Mouse (Mus musculus) forebrain, postnatal 0 days (tissue): ENCODE measurements at regions not wholly inside any gene's neighbourhood (a gene's known extent, or its start where the extent isn't known, plus 50 kb on each side); places are given as distances from the start of the nearest gene placed in this dataset.
A peak's percentile ranks its signal among the peaks of the same experiment; 100 is the strongest.

Source experiments
- ATAC-seq: fragments of 200-750 bp; cut with Nextera tagmentation; 2 replicates; pipeline ENCODE4 v1.8.0; 2017; ENCODE audit warnings: mild to moderate bottlenecking, moderate library complexity
- DNase-seq: peaks from one replicate; pipeline ENCODE4 v3.0.0-alpha.2; 2015
- H3K27ac ChIP-seq: fragments of 300-500 bp; sonication (generic); 2 replicates; pipeline ENCODE4 v1.5.1; 2014; ENCODE audit warnings: low read depth, mild to moderate bottlenecking, antibody characterized with exemption, low read length, moderate library complexity, mixed read lengths
- H3K27me3 ChIP-seq: fragments of 300-500 bp; sonication (generic); 2 replicates; pipeline ENCODE4 v1.6.1; 2014; ENCODE audit warnings: mild to moderate bottlenecking, low read length, mixed read lengths; ENCODE audit not compliant: insufficient read depth
- H3K36me3 ChIP-seq: fragments of 300-500 bp; sonication (generic); 2 replicates; pipeline ENCODE4 v1.6.1; 2014; ENCODE audit warnings: mild to moderate bottlenecking, moderate library complexity; ENCODE audit not compliant: insufficient read depth
- H3K4me1 ChIP-seq: fragments of 300-500 bp; sonication (generic); 2 replicates; pipeline ENCODE4 v1.6.1; 2014; ENCODE audit warnings: antibody characterized with exemption; ENCODE audit not compliant: insufficient read depth
- H3K4me2 ChIP-seq: fragments of 300-500 bp; sonication (generic); 2 replicates; pipeline ENCODE4 v1.6.1; 2014; ENCODE audit warnings: low read depth, mild to moderate bottlenecking, moderate library complexity
- H3K4me3 ChIP-seq: fragments of 300-500 bp; sonication (generic); 2 replicates; pipeline ENCODE4 v1.5.1; 2014; ENCODE audit warnings: low read depth, low read length, mixed read lengths
- H3K9ac ChIP-seq: fragments of 300-500 bp; sonication (generic); 2 replicates; pipeline ENCODE4 v1.6.1; 2014; ENCODE audit warnings: mild to moderate bottlenecking
- H3K9me3 ChIP-seq: fragments of 300-500 bp; sonication (generic); 2 replicates; pipeline ENCODE4 v1.6.1; 2016; ENCODE audit warnings: low read length
- CTCF ChIP-seq: sonication (generic); IDR thresholded peaks from 2 replicates; pipeline ENCODE4 v1.5.1; 2016; ENCODE audit warnings: antibody characterized with exemption, control low read depth, low read depth
- WGBS: fragments of 180-500 bp; shearing (Covaris S2); extraction: QIAGEN DNeasy Blood & Tissue Kit; methylation state at CpG from one replicate; pipeline ENCODE4 v1.1.7; 2014; 5-methylcytosine and 5-hydroxymethylcytosine counted together

DNA sequence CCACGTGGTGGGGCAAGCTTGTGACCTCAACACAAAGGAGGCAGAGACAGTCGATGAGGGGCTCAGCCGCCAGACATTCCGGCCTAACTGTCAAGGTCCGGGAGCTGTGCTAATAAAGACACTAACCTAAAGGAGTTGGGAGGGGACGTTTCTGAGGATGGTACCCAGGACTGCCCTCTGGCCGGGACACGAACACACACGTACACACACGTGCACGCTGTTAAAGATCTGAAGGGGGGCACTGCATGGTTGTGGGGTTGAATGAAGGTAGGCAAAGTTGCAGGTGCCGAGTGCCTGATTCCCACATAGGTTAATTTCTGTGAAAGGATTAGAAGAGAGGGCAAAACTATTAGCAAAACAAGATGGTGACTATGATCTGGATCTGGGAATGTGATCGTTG lies 65.4 kb upstream of the Mitf start:
- ATAC-seq, result no peak
- no peaks in the 10 kb centered on the region for H3K9me3 ChIP-seq
- no peaks in the 10 kb centered on the region for H3K4me1 ChIP-seq
- TF ChIP-seq CTCF, result no peak
- H3K4me2 ChIP-seq, result no peak overlapping the region
- no peaks in the 10 kb centered on the region for H3K27me3 ChIP-seq
- H3K4me3 ChIP-seq, result no peak overlapping the region
- H3K27ac ChIP-seq, result no peak overlapping the region
- no peaks in the 10 kb centered on the region for H3K36me3 ChIP-seq
- 67% methylated on average over 13 of the region's 13 CpGs for WGBS
- no peak for DNase-seq
- H3K9ac ChIP-seq, result no peak overlapping the region

DNA sequence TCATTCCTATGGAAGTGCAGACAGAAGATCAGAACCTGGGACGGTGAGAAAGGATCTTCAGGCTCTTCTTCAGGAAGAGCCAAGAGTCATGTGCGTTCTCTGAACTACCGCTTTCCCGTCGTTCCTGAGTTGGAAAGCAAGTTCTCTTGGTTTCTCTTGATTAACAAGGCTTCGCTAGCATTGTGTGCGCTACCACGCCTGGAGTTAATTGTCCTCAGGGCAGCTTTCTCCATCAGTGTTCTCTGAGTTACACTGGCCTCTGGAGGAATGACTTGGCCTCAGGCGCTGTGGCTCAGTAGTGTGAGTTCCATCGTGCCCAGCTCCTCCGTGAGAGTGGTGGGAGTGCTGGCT lies 66.0 kb upstream of the Mitf start:
- H3K4me1 ChIP-seq, result no peaks in the 10 kb centered on the region
- no peaks in the 10 kb centered on the region for H3K9me3 ChIP-seq
- H3K27me3 ChIP-seq, result no peaks in the 10 kb centered on the region
- no peak overlapping the region for H3K4me3 ChIP-seq
- DNase-seq (no peak), ATAC-seq (no peak)
- 54% methylated on average over 11 of the region's 11 CpGs for WGBS
- H3K27ac ChIP-seq, result no peak overlapping the region
- H3K9ac ChIP-seq, result no peak overlapping the region
- no peak overlapping the region for H3K4me2 ChIP-seq
- TF ChIP-seq CTCF, result no peak
- no peaks in the 10 kb centered on the region for H3K36me3 ChIP-seq

DNA sequence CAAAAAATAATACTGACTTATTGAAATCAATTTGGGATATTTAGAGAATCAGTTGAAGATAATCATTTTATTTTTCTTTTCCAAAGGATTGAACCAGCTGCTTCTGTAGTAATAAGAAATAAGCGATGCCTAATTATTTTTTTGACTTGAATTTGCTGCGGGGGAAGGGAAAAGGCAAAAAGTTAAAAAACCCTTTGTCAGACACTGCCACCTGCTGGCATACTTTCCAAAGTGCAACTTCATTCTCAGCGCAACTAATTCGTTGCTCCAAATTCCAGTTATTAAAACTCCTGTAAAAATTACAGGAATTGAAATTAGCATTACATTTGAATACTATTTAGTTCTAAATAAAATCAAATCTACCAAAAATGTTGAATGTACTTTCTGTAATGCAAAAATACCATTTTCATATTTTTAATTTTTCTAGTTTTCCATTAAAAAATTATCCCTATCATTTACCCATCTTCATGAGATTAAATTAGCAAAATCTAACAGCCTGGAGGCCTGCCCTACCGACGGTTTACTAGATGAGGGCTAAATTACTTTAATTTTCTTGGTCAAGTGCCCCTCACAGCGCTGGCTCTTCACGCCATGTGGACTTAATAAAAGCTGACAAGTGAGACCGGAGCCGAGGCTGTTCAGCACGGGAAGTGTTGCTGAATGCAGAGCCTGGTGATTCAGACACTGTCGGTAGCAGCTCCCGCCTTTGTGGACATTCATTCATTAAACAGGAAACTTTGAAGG lies 66.6 kb upstream of the Mitf start:
- H3K4me2 ChIP-seq, result no peak overlapping the region
- ATAC-seq (no peak), DNase-seq (peak; percentile 90)
- H3K36me3 ChIP-seq, result no peaks in the 10 kb centered on the region
- 8% methylated on average over 13 of the region's 13 CpGs for WGBS
- no peak overlapping the region for H3K27ac ChIP-seq
- H3K9ac ChIP-seq, result no peak overlapping the region
- no peaks in the 10 kb centered on the region for H3K9me3 ChIP-seq
- H3K4me1 ChIP-seq, result no peaks in the 10 kb centered on the region
- peak; percentile 81 for TF ChIP-seq CTCF
- no peak overlapping the region for H3K4me3 ChIP-seq
- no peaks in the 10 kb centered on the region for H3K27me3 ChIP-seq

DNA sequence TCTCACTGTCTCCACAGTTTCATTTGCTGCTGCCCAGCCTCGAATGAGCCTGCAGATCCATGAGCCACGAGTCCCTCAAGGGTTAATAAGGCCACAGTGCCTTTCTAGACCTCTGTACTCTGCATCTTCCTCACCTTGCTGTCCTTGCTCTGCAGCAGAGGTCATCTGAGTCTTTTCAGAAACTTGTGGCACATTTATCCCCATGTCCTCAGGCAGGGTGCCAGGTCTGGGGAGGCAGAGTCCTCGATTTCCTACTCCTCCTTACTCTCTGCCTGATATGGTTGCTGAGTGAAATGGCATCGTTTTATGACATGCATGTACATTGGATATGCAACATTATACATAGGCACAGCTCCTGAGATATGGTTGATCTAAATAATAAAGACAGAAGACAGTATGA lies 68.0 kb upstream of the Mitf start:
- Histone ChIP-seq H3K9ac (no peak overlapping the region), H3K27me3 (no peaks in the 10 kb centered on the region), H3K4me1 (no peaks in the 10 kb centered on the region), H3K9me3 (no peaks in the 10 kb centered on the region), H3K4me2 (no peak overlapping the region), H3K36me3 (no peaks in the 10 kb centered on the region), H3K27ac (no peak overlapping the region), H3K4me3 (no peak overlapping the region)
- no peak for DNase-seq
- WGBS, result 57% methylated on average over 4 of the region's 4 CpGs
- no peak for TF ChIP-seq CTCF
- ATAC-seq, result no peak

DNA sequence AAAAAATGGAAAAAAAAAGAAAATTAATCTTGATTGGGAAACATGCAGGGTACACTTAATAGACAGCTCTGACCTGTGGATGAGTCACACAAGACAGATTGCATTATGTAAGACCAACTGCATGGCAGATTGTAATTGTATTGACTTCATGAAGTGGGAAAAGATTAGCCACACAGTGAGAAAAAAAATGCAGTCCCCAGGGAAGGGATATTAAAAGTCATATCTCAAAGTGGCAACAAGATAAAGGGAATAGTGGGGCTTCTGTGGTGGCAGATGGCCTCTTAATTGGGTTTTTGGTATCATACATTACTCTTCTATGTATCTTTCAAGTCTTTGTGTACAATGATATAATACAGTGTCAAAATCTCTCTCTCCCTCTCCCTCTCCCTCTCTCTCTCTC lies 76.0 kb upstream of the Mitf start:
- H3K9me3 ChIP-seq, result no peaks in the 10 kb centered on the region
- H3K4me1 ChIP-seq, result peaks cover 4% of the 10 kb centered on the region; the same call in 1 of the 2 replicates
- H3K27ac ChIP-seq, result no peak overlapping the region
- no peaks in the 10 kb centered on the region for H3K27me3 ChIP-seq
- H3K36me3 ChIP-seq, result no peaks in the 10 kb centered on the region
- DNase-seq, result peak; percentile 38
- ATAC-seq, result no peak
- H3K4me2 ChIP-seq, result no peak overlapping the region
- H3K9ac ChIP-seq, result no peak overlapping the region
- H3K4me3 ChIP-seq, result no peak overlapping the region
- TF ChIP-seq CTCF, result no peak

DNA sequence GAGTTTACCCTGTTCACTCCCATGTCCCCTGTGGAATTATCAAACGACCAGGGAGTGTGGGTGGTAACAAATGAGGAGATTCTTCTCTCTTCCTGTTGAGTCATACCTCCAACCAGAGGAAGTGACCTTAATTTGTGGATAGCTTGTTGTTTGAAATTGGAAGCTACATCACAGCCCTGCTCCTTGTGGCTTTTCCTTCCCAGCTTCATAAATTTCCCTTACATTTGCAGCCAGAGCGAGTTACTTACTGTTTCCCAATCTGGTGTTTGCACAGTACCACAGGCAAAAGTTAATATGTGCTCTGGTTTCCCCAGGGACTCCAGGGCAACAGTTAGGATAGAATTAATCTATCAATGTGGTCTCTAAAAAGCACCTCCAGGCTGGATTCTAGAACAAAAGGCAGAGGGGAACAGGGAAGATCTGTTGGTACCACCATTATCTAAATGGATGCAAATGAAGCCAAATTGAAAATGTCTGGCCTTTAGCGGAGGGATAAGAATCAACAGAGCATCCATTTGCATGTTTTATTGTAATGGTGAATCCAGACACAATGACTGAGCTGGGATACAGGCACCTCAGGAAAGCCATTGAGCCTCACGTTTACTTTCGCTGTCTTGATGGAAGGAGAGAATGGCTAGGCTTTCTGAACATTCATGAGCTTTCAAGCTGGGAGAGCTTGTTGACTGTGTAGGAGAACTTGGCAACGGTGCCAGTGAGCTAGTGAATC lies 88.5 kb upstream of the Mitf start:
- Histone ChIP-seq H3K36me3 (no peaks in the 10 kb centered on the region), H3K9ac (no peak overlapping the region), H3K27me3 (no peaks in the 10 kb centered on the region), H3K4me3 (no peak overlapping the region), H3K27ac (no peak overlapping the region), H3K4me2 (no peak overlapping the region), H3K9me3 (no peaks in the 10 kb centered on the region), H3K4me1 (no peaks in the 10 kb centered on the region; the same call in 1 of the 2 replicates)
- DNase-seq (no peak), ATAC-seq (no peak)
- WGBS, result 26% methylated on average over 6 of the region's 6 CpGs
- no peak for TF ChIP-seq CTCF

DNA sequence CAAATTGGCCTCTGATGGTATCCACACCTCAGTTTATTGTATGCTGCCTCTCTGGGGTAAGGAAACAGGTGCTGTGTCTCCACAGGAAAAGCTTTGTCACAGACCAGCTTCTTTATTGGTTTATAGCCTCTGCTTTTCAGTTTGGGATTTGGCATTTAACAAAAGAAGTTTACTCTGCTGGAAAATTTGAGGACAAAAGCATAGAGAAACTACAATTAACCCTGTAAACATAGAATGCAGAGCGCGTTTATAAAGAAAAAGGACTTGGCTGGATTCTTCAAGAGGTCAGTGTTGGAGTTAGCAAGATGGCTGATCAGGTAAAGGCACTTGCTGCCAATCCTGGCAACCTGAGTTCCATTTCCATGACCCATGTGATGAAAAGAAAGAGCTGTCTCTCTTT lies 90.1 kb upstream of the Frmd4b start:
- H3K9me3 ChIP-seq, result no peaks in the 10 kb centered on the region
- DNase-seq (no peak), ATAC-seq (no peak)
- 13% methylated on average over 2 of the region's 2 CpGs for WGBS
- H3K36me3 ChIP-seq, result no peaks in the 10 kb centered on the region
- no peak overlapping the region for H3K4me3 ChIP-seq
- no peak overlapping the region for H3K27ac ChIP-seq
- no peak overlapping the region for H3K4me2 ChIP-seq
- H3K27me3 ChIP-seq, result no peaks in the 10 kb centered on the region
- TF ChIP-seq CTCF, result no peak
- no peak overlapping the region for H3K9ac ChIP-seq
- no peaks in the 10 kb centered on the region for H3K4me1 ChIP-seq
